Mouse (Mus musculus) sigmoid colon, adult 10 weeks (tissue): Measurements from ENCODE around the gene Fam71e1. TPM values are rescaled to one million over a fixed set of nuclear protein-coding genes. Genes with fewer than 3 reads are reported as not detected.

ENCODE experiments used
- polyA plus RNA-seq: library from polyadenylated mRNA; stranded (reverse); fragments of 350-450 nt; fragmentation: Illumina TruSeq; extraction: RNeasy Lipid Tissue Mini Kit (QIAGEN cat#74804); gene quantifications from one replicate; pipeline ENCODE4 v1.2.3, GENCODE M21; 2014; ENCODE audit warnings: low read depth, low replicate concordance

Gene Fam71e1
- polyA plus RNA-seq: not detected

DNA sequence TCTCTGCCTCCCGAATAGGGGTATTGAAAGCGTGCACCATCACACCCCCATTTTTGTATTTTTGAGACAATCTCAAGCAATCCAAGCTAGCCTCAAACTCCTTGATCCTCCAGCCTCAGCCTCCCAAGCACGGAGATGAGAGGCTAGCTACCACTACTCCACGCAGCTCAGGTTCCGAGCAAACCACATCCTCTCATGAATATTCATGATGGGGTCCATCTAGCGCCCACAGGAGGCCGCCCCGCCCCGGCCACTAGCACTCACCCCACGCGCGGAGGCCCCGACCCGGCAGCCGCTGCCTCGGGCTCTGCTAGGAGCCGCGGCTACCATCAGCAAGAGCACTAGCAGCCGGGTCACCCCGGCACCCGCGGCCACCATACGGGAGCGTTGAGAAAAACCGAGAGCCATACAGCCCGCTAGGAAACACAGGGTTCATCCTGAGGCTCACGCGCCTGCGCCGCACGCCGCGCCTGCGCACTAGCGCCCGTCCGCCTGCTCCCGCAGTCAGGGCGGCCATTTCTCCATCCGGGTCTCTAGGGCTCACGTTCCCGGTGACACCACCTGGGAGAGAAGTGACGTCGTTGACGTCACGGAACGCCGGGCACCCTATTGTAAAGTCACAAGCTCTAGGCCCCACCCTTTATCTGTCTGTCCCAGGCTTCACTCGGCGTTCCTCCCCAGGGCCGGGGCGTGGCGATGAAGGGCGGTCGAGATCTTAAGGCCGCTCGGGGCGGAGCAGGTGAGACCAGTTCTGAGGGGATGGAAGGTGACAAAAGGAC lies at the start of gene Fam71e1, which contains the start of gene Emc10:
Gene Fam71e1 (plus strand): TSS at position 590 of the 779 bp plus-strand sequence.
Gene Emc10 (minus strand): TSS at position 538 of the 779 bp plus-strand sequence.

DNA sequence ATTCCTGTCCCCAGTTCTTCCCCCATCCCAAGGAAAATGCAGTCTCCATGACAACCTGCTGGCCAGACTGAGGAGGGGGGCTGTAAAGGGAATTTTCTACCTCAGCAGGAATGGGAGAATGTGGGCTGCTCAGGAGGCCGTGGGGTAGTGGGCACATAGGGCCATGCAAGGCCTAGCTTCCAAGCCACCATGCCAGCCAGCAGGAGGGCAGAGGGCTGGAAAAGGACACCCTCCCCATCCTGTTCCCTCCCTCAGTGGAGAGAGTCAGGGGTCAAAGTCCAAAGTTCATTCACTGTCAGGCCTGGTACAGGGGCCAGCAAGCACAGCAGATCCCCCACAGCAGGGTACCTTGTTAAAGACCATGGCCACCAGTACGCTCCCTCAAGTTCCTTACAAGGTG lies 31.3 kb upstream of the Fam71e1 start, which contains the start of gene Aspdh:
Gene Aspdh (plus strand): TSS at position 281 of the 400 bp plus-strand sequence.

GRCm38 (mm10) chr7:44467811-44468411 lies 28.5 kb upstream of the Fam71e1 start, which contains the start of gene Josd2:
Josd2 (plus strand) TSS chr7:44467980.

GRCm38 (mm10) chr7:44524502-44524901 lies 28.1 kb downstream of the Fam71e1 start, which contains the start of gene Mybpc2:
Mybpc2 (minus strand) TSS chr7:44524656.

DNA sequence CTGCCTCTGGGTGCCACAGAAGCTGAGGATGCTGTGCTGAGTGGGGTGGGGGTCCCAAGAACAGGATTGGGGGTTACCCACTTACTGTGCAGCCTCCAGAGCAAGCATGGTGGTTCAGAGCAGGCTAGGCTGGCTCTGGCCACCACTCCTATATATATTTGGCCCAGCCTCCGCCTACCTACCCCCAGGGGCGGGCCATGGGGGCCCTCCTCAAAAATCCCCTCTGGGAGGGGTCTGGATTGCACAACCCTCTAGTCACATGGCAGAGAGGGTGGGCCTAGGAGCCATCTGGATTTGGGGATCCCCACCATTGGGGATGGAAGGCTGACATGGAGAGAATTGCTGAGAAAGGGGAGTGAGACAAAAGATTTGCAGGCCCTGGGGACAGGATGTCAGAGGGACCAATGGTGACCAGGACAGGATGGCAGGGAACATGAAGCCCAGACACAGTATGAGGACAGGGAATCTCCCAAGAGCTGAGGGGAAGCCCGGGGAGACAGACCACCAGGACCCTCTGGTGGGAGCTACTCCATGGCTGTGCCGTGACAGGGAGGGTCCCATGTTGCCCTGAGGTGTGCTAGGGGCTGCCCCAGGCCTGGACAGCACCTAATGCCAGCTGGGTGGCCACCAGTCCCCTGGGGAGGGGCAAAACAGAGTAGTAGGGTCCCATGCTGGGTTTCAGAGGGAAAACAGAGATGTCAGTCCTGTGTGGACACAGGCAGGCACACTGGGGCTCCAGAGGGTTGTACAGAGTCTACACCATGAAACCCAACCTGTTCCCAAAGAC lies 35.8 kb downstream of the Fam71e1 start, which contains the start of gene Spib:
Gene Spib (minus strand): TSS at position 126 of the 787 bp plus-strand sequence.

GRCm38 (mm10) chr7:44548497-44549087 lies 52.2 kb downstream of the Fam71e1 start, which contains the start of gene Pold1:
Pold1 (minus strand) TSS chr7:44548849.

Other genes starting within 250 kb of the Fam71e1 start
- gene 1700028J19Rik, start 249.9 kb upstream of the Fam71e1 start, polyA plus RNA-seq: 0.47 TPM
- 65.7 TPM for gene 2410002F23Rik, start 249.9 kb upstream of the Fam71e1 start, polyA plus RNA-seq
- not detected for gene Acp4, start 239.2 kb upstream of the Fam71e1 start, polyA plus RNA-seq
- not detected for gene Gm15517, start 235.1 kb upstream of the Fam71e1 start, polyA plus RNA-seq
- gene Clec11a, start 189.7 kb upstream of the Fam71e1 start, polyA plus RNA-seq: 1.2 TPM
- gene Shank1, start 186.3 kb upstream of the Fam71e1 start, polyA plus RNA-seq: 0.28 TPM
- gene Syt3, start 112.5 kb upstream of the Fam71e1 start, polyA plus RNA-seq: not detected
- gene 1700008O03Rik, start 110.8 kb upstream of the Fam71e1 start, polyA plus RNA-seq: not detected
- not detected for gene Lrrc4b, start 67.6 kb upstream of the Fam71e1 start, polyA plus RNA-seq
- not detected for gene Aspdh, start 31.2 kb upstream of the Fam71e1 start, polyA plus RNA-seq
- gene Josd2, start 28.6 kb upstream of the Fam71e1 start, polyA plus RNA-seq: 1.6 TPM
- gene Emc10, start 52 bp upstream of the Fam71e1 start, polyA plus RNA-seq: 2.0 TPM
- gene Mybpc2, start 28.1 kb downstream of the Fam71e1 start, polyA plus RNA-seq: not detected
- 1.6 TPM for gene Spib, start 35.5 kb downstream of the Fam71e1 start, polyA plus RNA-seq
- not detected for gene Pold1, start 52.3 kb downstream of the Fam71e1 start, polyA plus RNA-seq
- gene Nr1h2, start 57.4 kb downstream of the Fam71e1 start, polyA plus RNA-seq: 4.1 TPM
- gene Napsa, start 75.8 kb downstream of the Fam71e1 start, polyA plus RNA-seq: 1.2 TPM
- 0.22 TPM for gene Kcnc3, start 94.1 kb downstream of the Fam71e1 start, polyA plus RNA-seq
- 2.9 TPM for gene Myh14, start 174.3 kb downstream of the Fam71e1 start, polyA plus RNA-seq
- not detected for gene Izumo2, start 212.2 kb downstream of the Fam71e1 start, polyA plus RNA-seq